Mouse (Mus musculus) bone marrow, adult 2 months (tissue): ENCODE results near the gene Tln2.

Experiments
- CTCF ChIP-seq: fragments of 200-500 bp; IDR thresholded peaks from 2 replicates; pipeline ENCODE4 v1.5.1; 2011; ENCODE audit warnings: low read length, control low read depth; ENCODE audit not compliant: control insufficient read depth, insufficient read depth
- POLR2A ChIP-seq: fragments of 200-500 bp; IDR thresholded peaks from 2 replicates; pipeline ENCODE4 v1.6.1; 2011; ENCODE audit warnings: low read depth, mild to moderate bottlenecking, control low read depth, low read length, borderline replicate concordance; ENCODE audit not compliant: control insufficient read depth

GRCm38 (mm10) chr9:67579541-67579940, 20.0 kb upstream of the Tln2 start:
- no peak for TF ChIP-seq CTCF
- no peak for TF ChIP-seq POLR2A
